Mouse (Mus musculus) forebrain, embryonic 14.5 days (tissue): ENCODE measurements around the gene Ak1. TPM values are rescaled to one million over a fixed set of nuclear protein-coding genes. Genes with fewer than 3 reads are reported as not detected.

ENCODE experiments used
- ATAC-seq: fragments of 200-750 bp; cut with Nextera tagmentation; 2 replicates; pipeline ENCODE4 v1.8.0; 2017; ENCODE audit warnings: mild to moderate bottlenecking, moderate library complexity
- DNase-seq: peaks from one replicate; pipeline ENCODE4 v3.0.0-alpha.2; 2015; ENCODE audit warnings: low spot score
- H3K27ac ChIP-seq: fragments of 300-500 bp; sonication (generic); 2 replicates; pipeline ENCODE4 v1.5.1; 2014; ENCODE audit warnings: low read depth, mild to moderate bottlenecking, control low read depth, low read length, moderate library complexity
- H3K27me3 ChIP-seq: fragments of 300-500 bp; sonication (generic); replicated peaks from 2 replicates; pipeline ENCODE4 v1.6.1; 2014; ENCODE audit warnings: low read length, control low read depth, mixed read lengths; ENCODE audit not compliant: control insufficient read depth, insufficient read depth
- H3K36me3 ChIP-seq: fragments of 300-500 bp; sonication (generic); 2 replicates; pipeline ENCODE4 v1.6.1; 2014; ENCODE audit warnings: low read length, control low read depth; ENCODE audit not compliant: control insufficient read depth, insufficient read depth
- H3K4me1 ChIP-seq: fragments of 300-500 bp; sonication (generic); 2 replicates; pipeline ENCODE4 v1.6.1; 2014; ENCODE audit warnings: antibody characterized with exemption, low read length, control low read depth; ENCODE audit not compliant: control insufficient read depth, insufficient read depth
- H3K4me2 ChIP-seq: fragments of 300-500 bp; sonication (generic); 2 replicates; pipeline ENCODE4 v1.6.1; 2014; ENCODE audit warnings: mild to moderate bottlenecking, control low read depth, low read length
- H3K4me3 ChIP-seq: fragments of 300-500 bp; sonication (generic); 2 replicates; pipeline ENCODE4 v1.5.1; 2014; ENCODE audit warnings: low read depth, low read length, control low read depth
- H3K9ac ChIP-seq: fragments of 300-500 bp; sonication (generic); 2 replicates; pipeline ENCODE4 v1.6.1; 2014; ENCODE audit warnings: mild to moderate bottlenecking, low read length, control low read depth, moderate library complexity
- H3K9me3 ChIP-seq: fragments of 300-500 bp; sonication (generic); replicated peaks from 2 replicates; pipeline ENCODE4 v1.6.1; 2016; ENCODE audit warnings: low read length, control low read depth, mixed read lengths; ENCODE audit not compliant: control insufficient read depth
- WGBS: fragments of 180-500 bp; shearing (Covaris S2); extraction: QIAGEN DNeasy Blood & Tissue Kit; methylation state at CpG from one replicate; pipeline ENCODE4 v1.1.7; 2014; 5-methylcytosine and 5-hydroxymethylcytosine counted together
- polyA plus RNA-seq: library from polyadenylated mRNA; unstranded; fragments of >200 nt; fragmentation: Nextera tagmentation; extraction: Ambion mirVana; gene quantifications from 2 replicates; pipeline ENCODE4 v1.2.1, GENCODE M21; 2014

Ak1 gene
- 60.3 and 65.9 TPM in 2 replicates for polyA plus RNA-seq

DNA sequence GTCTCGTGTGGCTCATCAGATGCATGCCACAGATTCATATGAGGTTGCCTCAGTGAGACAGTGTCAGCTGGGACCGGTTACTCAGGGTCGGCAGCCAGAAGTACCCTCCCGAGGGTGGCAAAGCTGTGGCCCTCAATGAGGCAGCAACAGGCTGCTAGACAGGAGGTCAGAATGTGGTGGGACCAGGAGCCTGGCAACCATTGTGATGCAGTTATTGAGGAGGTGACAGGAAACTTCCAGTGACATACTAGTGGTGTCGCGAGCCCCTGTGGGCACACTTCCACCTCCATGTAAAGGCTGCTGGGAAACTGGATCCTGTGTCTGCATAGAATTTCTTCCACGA lies at the start of gene Ak1:
Gene Ak1 (plus strand): TSS at position 242 of the 343 bp plus-strand sequence.
- H3K4me2 ChIP-seq, result no peak within 1 kb of the TSS
- H3K9me3 ChIP-seq, result no peaks in the 10 kb centered on the region
- H3K9ac ChIP-seq, result 0 out of 2 replicates have a peak within 1 kb of the TSS, but pooled peaks have one; percentile 25
- H3K27ac ChIP-seq, result no peak within 1 kb of the TSS
- no peak within 1 kb of the TSS for H3K4me3 ChIP-seq
- H3K4me1 ChIP-seq, result peaks cover 17% of the 10 kb centered on the region
- no peaks in the 10 kb centered on the region for H3K36me3 ChIP-seq
- DNase-seq (no peak), ATAC-seq (no peak)
- 45% methylated on average over 7 of the region's 7 CpGs for WGBS
- no peaks in the 10 kb centered on the region for H3K27me3 ChIP-seq

DNA sequence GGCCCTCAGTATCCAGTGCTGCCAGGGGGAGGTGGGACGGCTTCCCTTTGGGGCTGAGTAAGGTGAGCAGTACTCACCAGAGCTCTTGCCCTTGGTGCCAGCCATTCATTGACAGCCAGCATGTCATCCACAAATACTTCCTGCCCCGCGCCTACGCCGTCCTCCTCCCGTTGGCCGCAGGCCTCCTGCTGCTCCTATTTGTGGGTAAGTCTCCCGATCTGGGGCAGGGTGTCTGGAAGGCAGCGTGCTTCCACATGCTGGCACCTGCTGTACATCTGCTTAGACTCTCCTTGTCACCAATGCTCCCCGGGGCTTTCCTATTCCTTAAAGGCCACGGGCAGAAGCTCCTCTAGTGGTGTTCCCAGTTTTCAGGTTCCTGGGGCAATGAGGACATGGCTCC lies 49.4 kb upstream of the Ak1 start:
- 91% methylated on average over 11 of the region's 11 CpGs for WGBS
- Histone ChIP-seq H3K4me1 (peaks cover 7% of the 10 kb centered on the region), H3K4me3 (no peak overlapping the region), H3K9ac (no peak overlapping the region), H3K4me2 (no peak overlapping the region), H3K27me3 (0 out of 2 replicates have a peak, but pooled peaks cover 2% of the 10 kb centered on the region), H3K36me3 (peaks cover 22% of the 10 kb centered on the region), H3K9me3 (no peaks in the 10 kb centered on the region), H3K27ac (no peak overlapping the region)
- no peak for DNase-seq
- no peak for ATAC-seq

DNA sequence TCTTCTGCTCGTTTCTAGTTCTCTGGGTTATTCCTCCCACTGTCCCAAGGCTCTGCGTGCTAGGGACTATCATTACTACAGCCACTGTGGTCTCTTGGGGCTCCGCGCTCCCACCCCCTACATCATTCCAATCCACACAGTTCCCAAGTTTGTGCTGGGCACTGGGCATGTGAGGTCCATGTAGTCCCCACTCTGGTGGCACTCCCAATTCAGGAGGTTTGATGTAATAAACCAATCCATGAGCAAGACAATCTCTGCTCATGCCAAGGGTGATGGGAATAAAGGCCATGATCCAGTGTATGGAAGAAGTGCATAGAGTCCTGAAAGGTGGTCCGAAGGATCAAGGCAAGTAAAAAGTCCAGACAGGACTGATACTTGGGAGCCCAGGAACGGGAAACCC lies 47.1 kb upstream of the Ak1 start, which contains the start of gene Pip5kl1:
Gene Pip5kl1 (plus strand): TSS at position 301 of the 400 bp plus-strand sequence.
- H3K9me3 ChIP-seq, result no peaks in the 10 kb centered on the region
- H3K4me3 ChIP-seq, result peak within 1 kb of the TSS; percentile 49
- no peak within 1 kb of the TSS for H3K27ac ChIP-seq
- H3K4me2 ChIP-seq, result peak within 1 kb of the TSS; percentile 100
- 79% methylated on average over 6 of the region's 6 CpGs for WGBS
- H3K9ac ChIP-seq, result peak within 1 kb of the TSS; percentile 66
- 0 out of 2 replicates have a peak, but pooled peaks cover 7% of the 10 kb centered on the region for H3K36me3 ChIP-seq
- ATAC-seq (no peak), DNase-seq (no peak)
- H3K27me3 ChIP-seq, result 0 out of 2 replicates have a peak, but pooled peaks cover 5% of the 10 kb centered on the region
- peaks cover 7% of the 10 kb centered on the region for H3K4me1 ChIP-seq

DNA sequence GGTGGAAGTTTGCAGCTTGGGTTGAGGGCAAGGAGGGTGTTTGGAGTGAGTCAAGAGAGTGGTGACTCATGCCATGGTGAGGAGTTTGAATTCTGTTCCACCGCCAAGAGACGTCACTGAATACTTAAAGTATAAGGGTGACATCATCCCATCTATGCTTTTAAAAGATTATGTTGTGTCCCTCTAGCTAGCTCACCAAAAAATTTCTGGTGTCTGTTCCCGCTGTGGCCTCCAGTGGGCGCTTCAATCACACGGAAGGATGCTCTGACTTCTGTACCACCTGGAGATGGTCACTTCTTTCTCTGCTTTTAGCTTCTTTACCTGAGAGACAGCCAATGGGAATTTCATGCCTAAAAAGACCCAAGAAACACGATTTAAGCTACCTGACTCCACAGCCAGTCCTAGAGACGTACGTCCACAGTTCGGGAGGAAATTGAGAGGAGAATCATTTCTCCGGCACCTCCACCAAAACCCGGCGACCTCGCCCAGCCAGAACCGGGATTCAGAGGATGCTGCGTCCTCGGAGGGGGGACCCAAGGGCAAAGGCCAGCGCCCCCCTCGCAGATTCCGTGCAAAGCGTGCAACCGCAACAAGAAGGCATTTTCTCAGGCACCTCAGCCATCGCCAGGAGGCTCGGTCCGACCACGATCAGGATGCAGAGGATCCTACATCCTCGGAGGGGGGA lies 46.5 kb upstream of the Ak1 start:
- under 1% methylated on average over 26 of the region's 26 CpGs for WGBS
- Histone ChIP-seq H3K27me3 (0 out of 2 replicates have a peak, but pooled peaks cover 5% of the 10 kb centered on the region), H3K9me3 (no peaks in the 10 kb centered on the region), H3K4me3 (peak overlapping the region; percentile 49), H3K27ac (no peak overlapping the region), H3K9ac (peak overlapping the region; percentile 66), H3K36me3 (0 out of 2 replicates have a peak, but pooled peaks cover 7% of the 10 kb centered on the region), H3K4me2 (peak overlapping the region; percentile 100), H3K4me1 (peaks cover 7% of the 10 kb centered on the region)
- ATAC-seq, result 0 out of 2 replicates have a peak, but pooled peaks have one; percentile 33
- DNase-seq, result peak; percentile 70

DNA sequence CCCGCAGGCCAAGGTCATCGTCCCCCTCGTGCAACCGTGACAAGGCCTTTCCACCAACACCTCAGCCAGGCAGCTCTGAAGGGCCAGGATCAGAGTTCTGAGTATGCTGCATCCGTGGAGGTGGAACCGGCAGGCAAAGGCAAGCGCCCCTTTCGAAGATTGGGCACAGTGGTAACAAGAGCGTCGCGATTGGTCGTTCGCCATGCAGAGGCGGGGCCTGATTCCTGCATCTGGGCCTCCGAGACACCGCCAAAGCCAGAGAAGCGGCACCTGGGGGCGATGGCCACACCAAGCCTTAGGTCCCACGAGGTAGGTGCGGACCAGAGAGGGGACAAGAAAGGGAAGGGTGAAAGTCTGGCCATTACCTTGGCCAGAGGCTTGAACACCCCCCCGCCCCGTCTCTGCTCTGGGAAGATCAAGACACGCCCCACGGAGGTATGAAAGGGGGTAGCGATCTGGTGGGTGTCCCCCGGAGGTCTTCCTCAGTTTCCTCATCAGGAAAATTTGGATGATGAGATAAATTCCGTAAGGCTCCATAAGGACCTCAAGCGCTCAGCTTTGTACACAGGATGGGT lies 45.9 kb upstream of the Ak1 start, which contains the start of gene 9430097D07Rik:
Gene 9430097D07Rik (minus strand): TSS at position 99 of the 575 bp plus-strand sequence.
- peak; percentile 89 for DNase-seq
- Histone ChIP-seq H3K27me3 (0 out of 2 replicates have a peak, but pooled peaks cover 5% of the 10 kb centered on the region), H3K4me1 (peaks cover 7% of the 10 kb centered on the region), H3K4me2 (peak within 1 kb of the TSS; percentile 100), H3K4me3 (peak within 1 kb of the TSS; percentile 49), H3K9me3 (no peaks in the 10 kb centered on the region), H3K9ac (peak within 1 kb of the TSS; percentile 66), H3K27ac (no peak within 1 kb of the TSS), H3K36me3 (0 out of 2 replicates have a peak, but pooled peaks cover 7% of the 10 kb centered on the region)
- ATAC-seq, result peak; percentile 82
- 5% methylated on average over 28 of the region's 28 CpGs for WGBS

DNA sequence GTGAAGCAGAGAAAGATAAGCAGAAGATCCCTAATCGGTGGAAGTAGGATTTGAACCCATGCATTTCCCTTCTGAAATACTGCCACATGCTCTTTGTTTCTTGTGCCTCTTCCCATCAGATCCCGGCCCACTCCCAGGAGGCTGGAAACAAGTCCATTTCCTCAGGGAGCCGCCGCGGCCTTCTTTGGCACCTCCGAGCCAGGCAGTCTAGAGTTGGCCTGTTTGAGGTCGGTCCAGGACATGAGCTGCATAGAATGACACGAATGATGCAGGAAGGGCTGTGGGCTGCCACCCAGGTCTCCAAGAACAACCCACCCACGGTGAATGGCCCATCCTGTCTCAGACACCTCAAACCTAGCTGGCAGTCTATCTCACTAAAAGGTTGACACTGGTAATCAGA lies 45.0 kb upstream of the Ak1 start:
- 91% methylated on average over 9 of the region's 9 CpGs for WGBS
- DNase-seq, result no peak
- H3K9me3 ChIP-seq, result no peaks in the 10 kb centered on the region
- no peak overlapping the region for H3K4me3 ChIP-seq
- peaks cover 4% of the 10 kb centered on the region for H3K4me1 ChIP-seq
- 0 out of 2 replicates have a peak, but pooled peaks cover 5% of the 10 kb centered on the region for H3K27me3 ChIP-seq
- 0 out of 2 replicates have a peak, but pooled peaks cover 7% of the 10 kb centered on the region for H3K36me3 ChIP-seq
- no peak overlapping the region for H3K27ac ChIP-seq
- H3K9ac ChIP-seq, result no peak overlapping the region
- no peak for ATAC-seq
- H3K4me2 ChIP-seq, result no peak overlapping the region

DNA sequence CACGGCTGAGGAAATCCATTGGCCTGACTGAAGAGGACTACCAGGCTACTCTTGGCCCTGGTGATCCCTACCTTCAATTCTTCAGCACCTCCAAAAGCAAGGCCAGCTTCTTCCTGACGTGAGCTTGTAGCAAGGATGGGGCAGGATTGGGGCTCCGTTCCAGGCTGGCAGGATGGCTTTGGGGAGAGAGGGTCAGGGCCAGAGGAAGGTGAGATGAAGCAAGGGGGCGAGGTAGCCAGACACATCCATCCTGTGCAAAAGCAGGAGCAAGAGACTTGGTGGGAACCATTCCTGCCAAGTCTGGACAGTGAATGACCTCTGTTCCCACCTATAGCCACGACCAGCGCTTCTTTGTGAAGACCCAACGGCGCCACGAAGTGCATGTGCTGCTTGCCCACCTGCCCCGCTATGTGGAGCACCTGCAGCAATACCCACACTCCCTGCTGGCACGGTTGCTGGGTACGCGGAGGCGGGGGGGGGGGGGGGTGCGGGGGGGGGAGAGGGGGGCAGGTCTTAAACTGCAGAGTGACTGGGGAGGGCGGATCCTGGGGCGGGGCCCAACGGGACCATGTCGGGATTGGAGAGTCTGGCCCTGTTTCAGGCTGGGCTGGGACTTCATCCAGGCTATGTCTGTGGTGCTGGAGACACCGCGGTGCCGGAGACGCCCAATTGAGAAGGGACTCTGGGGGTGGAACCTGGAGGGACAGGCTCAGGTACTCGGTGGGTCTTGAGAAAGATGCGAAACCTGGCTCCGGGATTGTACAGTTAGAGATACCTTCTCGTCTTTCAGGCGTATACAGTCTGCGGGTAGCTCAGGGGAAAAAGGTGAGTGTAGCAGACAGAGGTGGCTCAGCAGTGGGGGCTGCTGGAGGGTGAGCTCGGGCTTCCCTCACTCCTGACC lies 43.2 kb upstream of the Ak1 start:
- no peak for DNase-seq
- Histone ChIP-seq H3K4me2 (no peak overlapping the region), H3K9ac (no peak overlapping the region), H3K27ac (no peak overlapping the region), H3K4me1 (0 out of 2 replicates have a peak, but pooled peaks cover 3% of the 10 kb centered on the region), H3K36me3 (0 out of 2 replicates have a peak, but pooled peaks cover 1% of the 10 kb centered on the region), H3K9me3 (no peaks in the 10 kb centered on the region), H3K4me3 (no peak overlapping the region), H3K27me3 (0 out of 2 replicates have a peak, but pooled peaks cover 5% of the 10 kb centered on the region)
- WGBS, result 47% methylated on average over 17 of the region's 30 CpGs
- no peak for ATAC-seq

DNA sequence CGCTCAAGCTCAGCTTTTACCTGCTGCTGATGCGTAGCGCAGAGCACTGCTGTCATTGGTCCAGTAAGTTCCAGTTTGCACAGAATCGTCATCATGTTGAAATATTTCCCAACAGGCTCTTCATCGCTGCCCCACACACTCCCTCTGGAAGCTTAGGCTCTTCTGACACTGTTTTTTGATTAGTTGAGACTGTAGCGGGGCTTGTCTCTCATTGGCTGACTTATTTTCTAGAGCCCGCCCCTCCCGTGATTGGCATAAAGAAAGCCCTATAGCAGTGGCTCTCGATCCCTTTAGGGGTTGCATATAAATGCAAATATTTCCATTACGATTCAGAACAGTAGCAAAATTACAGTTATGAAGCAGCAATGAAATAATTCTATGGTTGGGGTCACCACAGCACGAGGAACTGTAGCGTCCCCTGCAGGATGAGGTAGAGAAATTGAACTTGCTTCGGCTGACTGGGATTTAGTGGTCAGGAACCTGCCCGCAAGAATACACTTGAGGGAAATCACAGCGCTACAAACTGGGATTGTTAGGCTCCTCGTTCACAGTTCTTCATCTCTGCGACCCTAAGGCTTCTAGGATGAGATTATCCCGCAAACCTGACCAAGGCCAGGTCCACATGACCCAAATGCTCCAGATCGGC lies 40.0 kb upstream of the Ak1 start:
- H3K9me3 ChIP-seq, result no peaks in the 10 kb centered on the region
- no peak overlapping the region for H3K27ac ChIP-seq
- 0 out of 2 replicates have a peak, but pooled peaks cover 3% of the 10 kb centered on the region for H3K4me1 ChIP-seq
- ATAC-seq (peak; percentile 79), DNase-seq (peak; percentile 85)
- no peaks in the 10 kb centered on the region for H3K36me3 ChIP-seq
- peak overlapping the region; percentile 17 for H3K4me3 ChIP-seq
- peak overlapping the region; percentile 38; the same call in 1 of the 2 replicates for H3K4me2 ChIP-seq
- 0 out of 2 replicates have a peak, but pooled peaks cover 5% of the 10 kb centered on the region for H3K27me3 ChIP-seq
- H3K9ac ChIP-seq, result peak overlapping the region; percentile 41; the same call in 1 of the 2 replicates
- WGBS, result 35% methylated on average over 19 of the region's 19 CpGs
